Mouse (Mus musculus) hindbrain, postnatal 0 days (tissue): ENCODE results near the gene Otulinl. TPM values are rescaled to one million over a fixed set of nuclear protein-coding genes. Genes with fewer than 3 reads are reported as not detected.

Experiments used
- ATAC-seq: fragments of 200-750 bp; cut with Nextera tagmentation; 2 replicates; pipeline ENCODE4 v1.8.0; 2017; ENCODE audit warnings: mild to moderate bottlenecking, moderate TSS enrichment, moderate library complexity
- DNase-seq: peaks from one replicate; pipeline ENCODE4 v3.0.0-alpha.2; 2015; ENCODE audit warnings: low spot score
- H3K27ac ChIP-seq: fragments of 300-500 bp; sonication (generic); 2 replicates; pipeline ENCODE4 v1.5.1; 2014; ENCODE audit warnings: mild to moderate bottlenecking
- H3K27me3 ChIP-seq: fragments of 300-500 bp; sonication (generic); 2 replicates; pipeline ENCODE4 v1.6.1; 2014; ENCODE audit warnings: low read length, mixed read lengths; ENCODE audit not compliant: insufficient read depth
- H3K36me3 ChIP-seq: fragments of 300-500 bp; sonication (generic); 2 replicates; pipeline ENCODE4 v1.6.1; 2014; ENCODE audit warnings: low read length, mixed read lengths; ENCODE audit not compliant: insufficient read depth
- H3K4me1 ChIP-seq: fragments of 300-500 bp; sonication (generic); 2 replicates; pipeline ENCODE4 v1.6.1; 2014; ENCODE audit warnings: antibody characterized with exemption, low read length, mixed read lengths; ENCODE audit not compliant: insufficient read depth
- H3K4me2 ChIP-seq: fragments of 300-500 bp; sonication (generic); 2 replicates; pipeline ENCODE4 v1.6.1; 2014; ENCODE audit warnings: low read depth, mild to moderate bottlenecking, low read length, moderate library complexity, mixed read lengths
- H3K4me3 ChIP-seq: fragments of 300-500 bp; sonication (generic); 2 replicates; pipeline ENCODE4 v1.5.1; 2014; ENCODE audit warnings: low read length
- H3K9ac ChIP-seq: fragments of 300-500 bp; sonication (generic); replicated peaks from 2 replicates; pipeline ENCODE4 v1.6.1; 2014; ENCODE audit warnings: mild to moderate bottlenecking, low read length, moderate library complexity, mixed read lengths
- H3K9me3 ChIP-seq: fragments of 300-500 bp; sonication (generic); 2 replicates; pipeline ENCODE4 v1.6.1; 2016; ENCODE audit warnings: low read length, mixed read lengths
- CTCF ChIP-seq: IDR thresholded peaks from 2 replicates; pipeline ENCODE4 v1.5.1; 2016; ENCODE audit warnings: antibody characterized with exemption, control low read depth, low read depth
- WGBS: fragments of 180-500 bp; shearing (Covaris S2); extraction: QIAGEN DNeasy Blood & Tissue Kit; methylation state at CpG from one replicate; pipeline ENCODE4 v1.1.7; 2014; 5-methylcytosine and 5-hydroxymethylcytosine counted together
- polyA plus RNA-seq: library from polyadenylated mRNA; unstranded; fragments of >200 nt; fragmentation: Nextera tagmentation; extraction: Ambion mirVana; gene quantifications from 2 replicates; pipeline ENCODE4 v1.2.1, GENCODE M21; 2015
- total RNA-seq: library from RNA; depleted of rRNA; stranded (reverse); fragments of >200 nt; gene quantifications from 2 replicates; pipeline ENCODE4 v1.2.3, GENCODE M21; 2014

Gene Otulinl
- total and polyA plus RNA-seq, 2 experiments from 2014 or later = 11.0 to 18.4 TPM

- H3K9ac ChIP-seq = peak within 1 kb of the TSS; percentile 78
- no peak for TF ChIP-seq CTCF
- H3K9me3 ChIP-seq = no peaks in the 10 kb centered on the region
- peaks cover 6% of the 10 kb centered on the region; the same call in 1 of the 2 replicates for H3K36me3 ChIP-seq
- no peaks in the 10 kb centered on the region for H3K27me3 ChIP-seq
- peak within 1 kb of the TSS; percentile 97 for H3K4me3 ChIP-seq
- peak within 1 kb of the TSS; percentile 66; the same call in 1 of the 2 replicates for H3K27ac ChIP-seq
- peak; percentile 99 for DNase-seq
- peaks cover 13% of the 10 kb centered on the region; the same call in 1 of the 2 replicates for H3K4me1 ChIP-seq
- peak within 1 kb of the TSS; percentile 88 for H3K4me2 ChIP-seq
- peak; percentile 98 for ATAC-seq
- WGBS = 6% methylated on average over 51 of the region's 56 CpGs
Measured at GRCm38 (mm10) chr15:27630601-27631383, 50.6 kb downstream of the Otulinl start, which contains the start of gene Otulin. TSS of gene Otulin (minus strand) at chr15:27630693.

GRCm38 (mm10) chr15:27629800-27630600 lies 51.4 kb downstream of the Otulinl start:
- H3K27ac ChIP-seq = peak overlapping the region; percentile 66; the same call in 1 of the 2 replicates
- ATAC-seq = no peak

GRCm38 (mm10) chr15:27629046-27629445 lies 52.3 kb downstream of the Otulinl start:
- Histone ChIP-seq H3K4me2 (peak overlapping the region; percentile 88), H3K36me3 (peaks cover 6% of the 10 kb centered on the region; the same call in 1 of the 2 replicates), H3K9me3 (no peaks in the 10 kb centered on the region), H3K9ac (no peak overlapping the region), H3K27me3 (no peaks in the 10 kb centered on the region), H3K4me3 (peak overlapping the region; percentile 97), H3K27ac (no peak overlapping the region), H3K4me1 (peaks cover 13% of the 10 kb centered on the region; the same call in 1 of the 2 replicates)
- TF ChIP-seq CTCF = no peak
- ATAC-seq (no peak), DNase-seq (no peak)
- 84% methylated on average over 4 of the region's 4 CpGs for WGBS

More at GRCm38 (mm10) chr15:27629800-27630600, 51.4 kb downstream of the Otulinl start:
- no peak for TF ChIP-seq CTCF
- no peaks in the 10 kb centered on the region for H3K9me3 ChIP-seq
- peak; percentile 25 for DNase-seq
- H3K4me1 ChIP-seq = peaks cover 13% of the 10 kb centered on the region; the same call in 1 of the 2 replicates
- no peaks in the 10 kb centered on the region for H3K27me3 ChIP-seq
- WGBS = 3% methylated on average over 36 of the region's 53 CpGs
- peaks cover 6% of the 10 kb centered on the region; the same call in 1 of the 2 replicates for H3K36me3 ChIP-seq
- H3K4me3 ChIP-seq = peak overlapping the region; percentile 97
- peak overlapping the region; percentile 88 for H3K4me2 ChIP-seq
- peak overlapping the region; percentile 78 for H3K9ac ChIP-seq

- Histone ChIP-seq H3K9me3 (no peaks in the 10 kb centered on the region), H3K9ac (no peak overlapping the region), H3K4me1 (peaks cover 13% of the 10 kb centered on the region; the same call in 1 of the 2 replicates), H3K27ac (no peak overlapping the region), H3K4me3 (no peak overlapping the region), H3K27me3 (no peaks in the 10 kb centered on the region), H3K36me3 (peaks cover 6% of the 10 kb centered on the region; the same call in 1 of the 2 replicates), H3K4me2 (no peak overlapping the region)
- 92% methylated on average over 9 of the region's 9 CpGs for WGBS
- DNase-seq = no peak
- TF ChIP-seq CTCF = no peak
- ATAC-seq = no peak
Measured at GRCm38 (mm10) chr15:27627794-27628193, 53.6 kb downstream of the Otulinl start.

GRCm38 (mm10) chr15:27626314-27626713 lies 55.1 kb downstream of the Otulinl start:
- Histone ChIP-seq H3K9me3 (no peaks in the 10 kb centered on the region), H3K36me3 (peaks cover 6% of the 10 kb centered on the region; the same call in 1 of the 2 replicates), H3K27me3 (no peaks in the 10 kb centered on the region), H3K4me1 (peaks cover 13% of the 10 kb centered on the region; the same call in 1 of the 2 replicates), H3K4me3 (no peak overlapping the region), H3K9ac (no peak overlapping the region), H3K27ac (no peak overlapping the region), H3K4me2 (no peak overlapping the region)
- no peak for ATAC-seq
- WGBS = 98% methylated on average over 1 of the region's 1 CpGs
- TF ChIP-seq CTCF = no peak
- no peak for DNase-seq

- Histone ChIP-seq H3K27me3 (no peaks in the 10 kb centered on the region), H3K27ac (no peak overlapping the region), H3K9me3 (no peaks in the 10 kb centered on the region), H3K4me2 (no peak overlapping the region), H3K4me1 (peaks cover 13% of the 10 kb centered on the region; the same call in 1 of the 2 replicates), H3K36me3 (peaks cover 6% of the 10 kb centered on the region; the same call in 1 of the 2 replicates), H3K4me3 (no peak overlapping the region), H3K9ac (no peak overlapping the region)
- no peak for DNase-seq
- TF ChIP-seq CTCF = no peak
- 83% methylated on average over 10 of the region's 10 CpGs for WGBS
- no peak for ATAC-seq
Measured at GRCm38 (mm10) chr15:27625890-27626255, 55.5 kb downstream of the Otulinl start.
